Mouse (Mus musculus): ENCODE measurements around the gene Rps19.

The Rps19 gene

DNA sequence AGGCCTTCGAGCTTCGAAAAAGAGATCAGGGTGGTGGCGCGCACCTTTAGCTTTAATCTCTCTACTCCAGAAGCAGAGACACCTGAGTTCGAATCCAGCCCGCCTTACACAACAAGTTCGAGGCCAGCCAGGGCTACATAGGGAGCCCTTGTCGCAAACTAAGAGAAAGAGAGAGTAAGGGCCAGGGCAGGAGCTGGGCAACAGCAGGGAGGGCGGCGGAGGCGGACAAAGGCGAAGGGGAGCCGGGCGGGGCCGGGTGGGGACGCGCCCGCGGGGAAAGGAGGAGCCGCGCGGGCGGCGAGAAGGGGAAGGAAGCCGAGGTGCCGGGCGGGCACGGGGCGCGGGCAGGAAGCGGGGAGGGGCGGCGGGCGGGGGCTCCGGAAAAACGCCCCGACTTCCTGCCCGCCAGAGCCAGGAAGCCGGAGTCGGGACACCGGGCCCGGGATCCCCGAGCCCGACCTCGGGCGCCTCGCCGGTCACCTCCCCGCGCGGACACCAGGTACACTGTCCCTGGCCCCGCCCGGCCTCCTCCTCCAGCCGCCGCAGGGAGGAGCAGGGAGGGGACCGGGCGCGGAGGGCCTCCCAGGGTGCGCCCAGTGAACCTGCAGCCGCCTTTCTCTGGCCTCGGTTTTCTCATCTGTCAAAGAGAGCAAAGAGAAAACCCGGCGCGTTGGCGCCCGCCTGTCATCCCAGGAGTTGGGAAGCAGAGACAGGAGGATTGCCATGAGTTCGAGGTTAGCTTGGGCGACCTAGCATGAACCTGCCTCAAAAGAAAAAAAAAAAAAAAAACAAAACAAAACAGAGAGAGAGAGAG is 18.7 kb downstream of the Rps19 start, which contains the start of gene Arhgef1:
Gene Arhgef1 (plus strand): TSS at position 283 of the 814 bp plus-strand sequence.
- peak in 1 of 2 experiments; percentile 34 for DNase-seq (ENCODE audit: low spot score in 2 of 2)

DNA sequence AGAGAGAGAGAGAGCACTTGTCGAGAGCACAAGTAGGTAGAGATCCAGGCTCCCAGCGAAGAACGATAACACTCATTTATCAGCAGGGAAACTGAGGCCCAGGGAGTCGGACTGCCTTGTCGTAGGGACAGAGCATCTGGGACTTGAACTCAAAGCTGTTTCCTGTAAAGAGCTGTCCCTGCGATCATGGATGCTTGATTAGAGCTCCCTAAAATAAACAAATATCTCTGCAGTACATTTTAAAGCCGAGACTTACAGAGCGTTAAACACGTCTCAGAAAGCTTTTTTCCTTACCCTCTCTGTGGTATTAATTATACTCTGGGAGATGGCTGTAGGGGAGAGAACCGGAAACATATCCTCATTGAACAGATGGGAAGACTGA is 19.3 kb downstream of the Rps19 start:
- DNase-seq (ENCODE audit: low spot score in 2 of 2): no peak

DNA sequence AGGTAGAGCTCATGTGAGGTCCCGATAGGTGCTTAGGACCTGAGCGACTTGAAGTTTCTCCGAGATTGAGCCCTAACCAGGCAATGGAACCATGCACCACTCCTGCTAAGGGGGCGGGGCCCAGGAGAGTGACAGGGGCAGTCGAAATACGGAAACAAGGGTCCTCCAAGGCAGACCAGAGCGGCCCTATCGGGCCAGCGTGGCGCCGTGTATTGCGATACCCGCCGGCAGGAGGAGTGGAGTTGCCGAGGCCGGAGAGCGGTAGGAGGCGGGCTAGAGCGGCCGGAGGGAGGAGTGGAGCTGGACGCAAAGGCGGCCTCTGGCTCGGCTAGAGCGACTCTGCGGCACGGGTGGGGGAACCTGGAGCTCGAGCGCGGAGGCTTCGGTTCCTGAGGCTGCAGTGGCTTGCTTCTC is 19.9 kb downstream of the Rps19 start:
- peak; percentile 92 to 98 for DNase-seq (ENCODE audit: low spot score in 2 of 2)

DNA sequence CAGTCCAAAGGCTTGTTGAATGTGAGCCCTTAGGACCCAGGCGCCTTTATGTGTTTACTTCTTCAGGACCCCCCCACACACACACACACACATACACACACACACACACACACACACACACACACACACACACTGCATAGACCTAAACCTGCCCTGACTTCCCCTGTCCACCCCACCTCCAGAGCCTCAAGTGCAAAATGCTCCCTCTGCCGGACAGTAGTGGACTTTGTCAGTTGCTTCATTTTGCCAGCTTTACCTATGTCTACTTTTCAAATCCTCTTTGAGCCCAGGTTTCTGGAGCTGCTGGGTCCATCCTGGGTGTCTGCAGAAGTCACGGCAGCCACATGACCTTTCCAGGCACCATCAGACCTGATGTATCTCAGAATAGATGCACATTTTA is 20.8 kb downstream of the Rps19 start:
- DNase-seq (ENCODE audit: low spot score in 2 of 2): peak in 1 of 2 experiments; percentile 49

DNA sequence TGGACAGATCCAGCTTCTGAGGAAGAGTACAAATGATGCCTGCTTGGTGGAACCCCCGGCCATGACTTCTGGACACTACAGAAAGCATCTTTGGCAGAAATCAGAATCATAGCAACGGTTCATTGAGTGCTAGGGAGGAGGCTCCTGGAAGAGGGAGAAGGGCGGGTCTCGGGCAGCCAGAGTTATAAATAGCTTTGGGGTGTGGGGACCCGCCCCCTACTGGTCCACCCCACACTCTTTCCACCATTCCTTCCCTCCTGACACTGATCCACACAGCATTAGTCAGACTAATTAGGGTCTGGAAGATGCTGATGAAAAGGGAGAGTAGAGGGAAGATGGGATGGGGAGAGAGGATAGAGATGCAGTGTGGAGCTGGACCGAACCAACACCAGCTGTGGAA is 22.4 kb downstream of the Rps19 start:
- no peak for DNase-seq (ENCODE audit: low spot score in 2 of 2)

DNA sequence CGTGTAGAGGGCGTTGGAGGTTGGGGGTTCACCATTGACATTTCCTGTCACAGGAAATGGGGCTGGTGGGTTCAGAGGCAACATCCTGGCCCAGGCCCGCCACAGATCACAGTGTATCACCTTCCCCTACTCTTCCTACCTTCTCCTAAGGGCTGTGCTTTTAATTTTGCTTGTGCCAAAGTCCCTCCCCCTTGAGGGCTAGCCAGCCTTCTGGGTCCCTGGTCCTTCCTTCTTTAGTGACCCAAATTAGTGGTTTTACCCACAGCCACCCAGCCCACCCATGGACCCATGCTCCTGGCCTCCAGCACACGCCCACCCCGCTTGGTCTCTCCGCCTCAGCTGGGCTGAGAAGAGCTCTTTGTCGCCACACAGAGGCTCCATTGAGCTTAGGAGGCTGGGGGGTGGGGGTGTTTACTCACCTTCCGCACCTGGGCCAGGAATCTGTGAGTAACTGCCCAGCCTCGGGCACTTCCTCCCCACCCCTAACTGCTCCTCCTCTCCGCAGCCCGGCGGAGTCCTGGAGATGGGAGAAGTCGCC is 23.1 kb downstream of the Rps19 start:
- no peak for DNase-seq (ENCODE audit: low spot score in 2 of 2)

DNA sequence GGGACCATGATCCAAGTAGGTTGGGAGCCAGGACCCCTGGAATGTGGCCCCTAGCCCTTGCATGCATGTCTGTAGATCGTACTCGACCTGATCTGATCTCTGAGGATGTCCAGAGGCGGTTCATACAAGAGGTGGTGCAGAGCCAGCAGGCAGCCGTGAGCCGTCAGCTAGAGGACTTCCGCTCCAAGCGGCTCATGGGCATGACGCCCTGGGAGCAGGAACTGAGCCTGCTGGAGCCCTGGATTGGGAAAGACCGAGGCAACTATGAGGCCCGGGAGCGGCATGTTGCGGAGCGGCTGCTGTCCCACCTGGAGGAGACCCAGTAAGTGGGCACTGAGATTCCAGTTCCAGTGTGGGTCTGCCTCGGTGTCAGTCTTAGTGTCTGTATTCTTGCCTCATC is 28.3 kb downstream of the Rps19 start:
- no peak for DNase-seq (ENCODE audit: low spot score in 2 of 2)

DNA sequence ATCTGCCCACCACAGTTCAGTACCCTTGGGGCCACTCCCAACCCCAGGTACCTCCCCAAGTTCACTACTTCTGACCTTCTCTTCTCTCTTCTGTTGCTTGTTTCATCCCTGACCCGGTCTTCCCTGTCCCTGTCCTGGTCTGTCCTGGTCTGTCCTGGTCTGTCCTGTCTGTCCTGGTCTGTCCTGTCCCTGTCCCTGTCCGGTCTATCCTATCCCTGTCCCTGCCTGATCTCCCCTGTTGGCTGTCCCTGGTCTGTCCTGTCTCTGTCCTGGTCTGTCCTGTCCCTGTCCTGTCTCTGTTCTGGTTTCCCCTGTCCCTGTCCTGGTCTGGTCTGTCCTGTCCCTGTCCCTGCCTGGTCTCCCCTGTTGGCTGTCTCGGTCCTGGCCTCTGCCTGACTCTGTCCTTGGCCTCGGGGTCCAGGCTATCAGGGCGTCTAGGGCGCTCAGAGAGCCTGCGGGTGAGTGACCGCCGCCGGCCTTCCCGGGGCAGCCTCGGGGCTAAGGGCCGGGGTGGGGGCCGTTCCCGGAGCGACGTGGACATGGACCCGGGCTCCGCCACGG is 34.7 kb downstream of the Rps19 start:
- no peak for DNase-seq (ENCODE audit: low spot score in 2 of 2)

DNA sequence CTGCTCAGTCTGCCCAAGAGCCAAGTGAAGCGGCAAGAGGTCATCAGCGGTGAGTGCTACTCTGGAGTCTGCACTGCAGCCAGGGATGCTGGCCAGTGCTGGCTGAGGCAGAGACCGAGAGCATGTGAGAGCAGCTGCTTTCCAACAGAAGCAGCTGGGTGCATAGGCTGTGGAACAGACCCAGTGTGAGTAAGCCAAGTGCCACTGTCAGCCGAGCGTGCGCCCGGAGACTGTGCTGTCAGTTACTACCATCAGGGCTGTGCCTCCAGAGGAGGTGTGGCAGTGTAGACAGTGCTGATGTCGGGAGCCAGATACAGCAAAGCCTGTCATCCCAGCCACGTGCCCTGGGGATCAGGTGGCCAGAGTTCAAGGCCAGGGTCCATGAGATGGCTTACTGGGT is 35.6 kb downstream of the Rps19 start:
- DNase-seq (ENCODE audit: low spot score in 2 of 2): no peak

DNA sequence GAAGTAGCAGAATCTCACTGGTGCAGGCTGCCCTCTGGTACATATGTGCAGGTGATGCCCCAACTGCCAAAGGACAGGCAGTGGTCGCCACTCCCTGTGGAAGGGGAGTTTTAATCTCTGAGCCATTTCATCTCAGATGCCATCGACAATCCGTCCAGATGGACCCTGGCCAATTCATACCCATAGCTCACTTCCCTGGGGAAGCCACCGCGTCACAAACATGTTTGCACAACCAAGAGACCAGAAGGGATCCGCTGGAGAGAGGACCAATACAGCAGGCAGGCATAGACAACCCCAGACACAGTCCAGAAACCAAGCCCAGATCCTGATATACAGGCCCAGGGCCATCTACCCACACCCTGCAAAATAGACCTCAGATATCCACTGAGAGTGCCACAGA is 46.3 kb downstream of the Rps19 start:
- no peak for DNase-seq (ENCODE audit: low spot score in 2 of 2)

DNA sequence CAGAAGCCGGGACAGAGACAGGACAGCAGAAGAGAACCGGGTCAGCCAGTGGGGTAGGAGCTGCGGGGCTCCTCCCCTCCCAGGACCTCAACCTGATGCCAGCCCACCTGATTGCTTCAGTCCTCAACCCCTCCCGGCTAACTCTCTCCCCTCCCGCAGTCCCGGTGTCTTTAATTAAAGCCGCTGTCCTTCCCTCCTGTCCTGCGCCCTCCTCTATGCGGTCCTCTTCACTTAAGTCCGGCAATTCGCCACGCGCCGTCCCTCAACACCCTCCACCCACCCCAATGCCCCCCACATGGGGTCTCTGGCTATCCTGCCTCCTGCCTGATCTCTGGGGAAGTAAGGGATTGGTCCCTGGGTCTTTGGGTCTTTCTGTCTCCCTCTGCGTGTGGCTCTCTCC is 47.5 kb downstream of the Rps19 start:
- DNase-seq (ENCODE audit: low spot score in 2 of 2): no peak

Measured in left cerebral cortex, adult 9 months (tissue).